Mouse (Mus musculus): ENCODE results near the gene Ccnb1ip1. TPM values are rescaled to one million over a fixed set of nuclear protein-coding genes. Genes with fewer than 3 reads are reported as not detected.

Ccnb1ip1 gene
- total RNA-seq, 2 experiments from 2014 or later: not detected

DNA sequence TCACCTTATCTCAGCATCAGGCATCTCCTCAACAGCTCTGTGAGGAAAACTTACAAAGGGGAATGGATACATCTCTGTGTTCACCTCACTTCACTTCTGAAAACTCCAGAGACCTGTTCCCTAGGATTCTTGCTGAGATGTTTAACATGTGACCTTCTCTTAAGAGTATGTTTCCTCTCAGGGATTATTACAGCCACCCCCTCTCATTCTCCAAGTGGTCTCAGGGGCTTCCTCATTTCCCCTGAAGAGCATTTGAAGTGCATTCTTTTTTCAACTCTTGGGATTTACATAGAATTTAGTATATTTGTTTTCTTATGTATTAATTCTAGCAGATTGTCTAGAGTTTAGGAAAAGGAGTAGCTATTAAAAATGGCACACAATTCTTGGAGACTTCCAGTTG lies 62.5 kb downstream of the Ccnb1ip1 start, which contains the start of gene Olfr749:
Gene Olfr749 (minus strand): TSS at position 101 of the 400 bp plus-strand sequence.
- Histone ChIP-seq H3K4me3 (no peak within 1 kb of the TSS), H3K27ac (no peak within 1 kb of the TSS)
- TF ChIP-seq CTCF (conservative IDR thresholded peaks at IDR 0.05): no peak
- DNase-seq (ENCODE audit: low spot score in 2 of 2): no peak

DNA sequence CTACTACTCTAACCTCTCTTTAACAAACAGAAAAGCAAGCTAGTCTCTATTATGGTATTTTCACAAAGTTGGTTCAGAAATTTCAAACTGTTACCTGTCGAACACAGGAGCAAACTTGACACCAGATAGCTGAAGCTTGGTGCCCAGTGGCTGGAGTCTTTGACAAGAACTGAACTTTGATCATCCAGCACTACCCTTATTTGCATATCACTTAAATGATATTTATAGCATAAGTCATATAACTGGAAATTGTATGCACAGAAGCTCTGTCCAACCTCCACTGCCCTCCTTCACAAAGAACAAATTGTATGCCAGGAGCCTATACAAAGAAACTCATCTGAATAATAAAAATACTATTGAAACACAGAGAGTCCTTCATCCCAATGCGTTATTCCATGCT lies 65.9 kb downstream of the Ccnb1ip1 start:
- no peak for TF ChIP-seq CTCF (conservative IDR thresholded peaks at IDR 0.05)
- Histone ChIP-seq H3K27ac (no peak overlapping the region), H3K4me3 (no peak overlapping the region)
- no peak for DNase-seq (ENCODE audit: low spot score in 2 of 2)

DNA sequence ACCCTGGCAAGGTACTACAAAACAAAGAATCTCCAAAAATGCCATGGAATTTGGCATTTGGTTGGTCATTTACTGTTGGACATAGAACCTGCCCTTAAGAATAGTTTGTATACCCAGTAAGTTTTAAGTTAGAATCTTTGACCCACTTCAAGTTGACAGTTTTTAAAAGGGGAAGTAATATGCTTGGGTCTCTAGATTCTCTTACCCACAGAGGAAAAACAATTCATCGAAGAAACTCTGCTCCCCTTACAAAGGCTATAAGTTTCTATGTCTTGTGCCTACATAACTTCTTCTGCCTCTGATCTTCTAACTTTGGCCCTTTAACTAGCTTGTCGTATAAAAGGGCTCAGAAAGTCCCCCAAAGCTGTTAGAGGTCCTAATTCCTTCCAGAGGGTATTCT lies 67.2 kb downstream of the Ccnb1ip1 start:
- Histone ChIP-seq H3K27ac (no peak overlapping the region), H3K4me3 (no peak overlapping the region)
- no peak for DNase-seq (ENCODE audit: low spot score in 2 of 2)
- TF ChIP-seq CTCF (conservative IDR thresholded peaks at IDR 0.05): no peak

Other genes starting within 250 kb of the Ccnb1ip1 start
- gene Olfr744, start 192.9 kb downstream of the Ccnb1ip1 start, total RNA-seq (2021): not detected
- not detected for gene Olfr745, start 168.3 kb downstream of the Ccnb1ip1 start, total RNA-seq (2021)
- not detected for gene Olfr746, start 160.6 kb downstream of the Ccnb1ip1 start, total RNA-seq (2021)
- not detected for gene Olfr747, start 114.5 kb downstream of the Ccnb1ip1 start, total RNA-seq (2021)
- not detected for gene Olfr748, start 100.4 kb downstream of the Ccnb1ip1 start, total RNA-seq (2021)
- not detected for gene Olfr749, start 62.6 kb downstream of the Ccnb1ip1 start, total RNA-seq (2021)
- gene Ttc5, start 22.2 kb downstream of the Ccnb1ip1 start, total RNA-seq (2021): 10 to 100 TPM; 67.0 to 69.7 TPM
- 10 to 100 TPM; 27.5 to 31.9 TPM for gene Parp2, start 109 bp upstream of the Ccnb1ip1 start, total RNA-seq (2021)
- 1 to 10 TPM; 2.4 to 3.2 TPM for gene Tep1, start 62.8 kb upstream of the Ccnb1ip1 start, total RNA-seq (2021)
- 1 to 10 TPM; 5.4 to 5.9 TPM for gene Klhl33, start 89.8 kb upstream of the Ccnb1ip1 start, total RNA-seq (2021)
- 10 to 100 TPM; 35.0 to 36.0 TPM for gene Osgep, start 117.2 kb upstream of the Ccnb1ip1 start, total RNA-seq (2021)
- 10 to 100 TPM; 70.3 to 73.4 TPM for gene Apex1, start 117.2 kb upstream of the Ccnb1ip1 start, total RNA-seq (2021)
- gene Pip4p1, start 123.1 kb upstream of the Ccnb1ip1 start, total RNA-seq (2021): 10 to 100 TPM; 92.9 to 95.6 TPM
- 10 to 100 TPM; 14.0 to 17.1 TPM for gene Pnp, start 123.3 kb upstream of the Ccnb1ip1 start, total RNA-seq (2021)
- gene Gm49342, start 136.8 kb upstream of the Ccnb1ip1 start, total RNA-seq (2021): 10 to 100 TPM in 1 of 2 experiments, 1 to 10 TPM in 1; 5.2 to 12.0 TPM
- 1 to 10 TPM in 1 of 2 experiments, under 1 TPM in 1; 0.83 to 1.1 TPM for gene Pnp2, start 148.3 kb upstream of the Ccnb1ip1 start, total RNA-seq (2021)
- not detected for gene Rnase10, start 200.0 kb upstream of the Ccnb1ip1 start, total RNA-seq (2021)
- gene Rnase9, start 234.1 kb upstream of the Ccnb1ip1 start, total RNA-seq (2021): not detected
- not detected for gene Rnase11, start 242.4 kb upstream of the Ccnb1ip1 start, total RNA-seq (2021)
- not detected for gene Rnase12, start 249.9 kb upstream of the Ccnb1ip1 start, total RNA-seq (2021)